Mouse (Mus musculus): Measurements from ENCODE around the gene Pp2d1. TPM values are rescaled to one million over a fixed set of nuclear protein-coding genes. Genes with fewer than 3 reads are reported as not detected.

Gene Pp2d1
- polyA plus RNA-seq, 1 experiment, result not detected

- peaks cover 5% of the 10 kb centered on the region for H3K9me3 ChIP-seq (ENCODE audit: control insufficient read depth, low read length)
- H3K4me3 ChIP-seq (replicated peaks), result no peak overlapping the region
- TF ChIP-seq GATA1 (IDR thresholded peaks at IDR 0.05; ENCODE audit: low read length) (no peak), TAL1 (IDR thresholded peaks at IDR 0.05; ENCODE audit: low read length) (no peak)
- peaks cover 36% of the 10 kb centered on the region for H3K4me1 ChIP-seq (ENCODE audit: control insufficient read depth)
- no peaks in the 10 kb centered on the region; the same call in 1 of the 2 replicates for H3K36me3 ChIP-seq (ENCODE audit: control insufficient read depth)
- H3K27me3 ChIP-seq (ENCODE audit: control insufficient read depth), result no peaks in the 10 kb centered on the region
Measured at GRCm38 (mm10) chr17:53554088-53554487, 14.8 kb upstream of the Pp2d1 start.

DNA sequence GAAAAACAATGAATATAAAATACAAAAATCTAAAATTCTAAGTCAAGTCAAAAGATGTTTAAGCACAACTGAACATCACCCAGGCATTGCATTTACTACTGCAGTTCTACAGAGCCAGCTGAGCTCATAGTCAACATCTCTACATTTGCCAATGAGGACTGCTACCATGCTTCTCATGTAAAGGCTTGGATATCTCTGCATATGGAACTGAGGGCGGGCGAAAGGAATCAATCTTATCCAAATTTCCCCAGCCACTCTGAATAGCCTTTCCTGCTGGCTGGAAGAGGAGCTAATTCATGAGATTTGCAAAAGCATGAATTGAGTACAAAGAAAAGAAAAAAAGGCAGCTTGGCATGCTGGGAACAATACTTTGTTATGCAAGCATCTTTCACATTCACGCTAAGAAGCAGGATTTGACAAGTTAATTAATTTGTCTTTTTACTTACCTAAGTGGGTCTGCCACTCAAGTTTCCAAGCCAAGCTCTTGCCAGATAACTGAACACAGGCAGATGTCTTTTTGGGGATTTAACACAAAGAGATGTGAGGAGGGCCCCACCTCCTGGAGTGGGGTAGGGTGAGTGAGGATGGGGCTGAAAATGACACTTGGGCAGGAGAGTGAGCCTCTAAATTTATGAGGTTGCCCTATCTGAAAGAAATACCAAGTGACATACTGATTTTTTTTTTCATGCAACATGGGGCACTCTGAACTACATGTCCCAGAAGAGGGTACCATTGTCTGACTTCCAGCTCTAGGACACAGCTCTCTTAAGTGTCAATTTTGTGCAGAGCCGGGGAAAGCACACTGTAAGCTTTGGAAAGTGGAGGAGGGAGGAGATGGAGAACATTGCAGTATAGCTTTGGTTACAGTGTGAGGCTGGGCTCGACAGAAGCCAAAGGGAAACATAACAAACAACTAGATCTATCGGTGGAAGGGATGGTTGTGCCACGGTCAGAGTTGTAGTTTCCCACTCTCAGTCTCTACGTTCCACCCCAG, 12.4 kb upstream of the Pp2d1 start:
- H3K4me1 ChIP-seq (ENCODE audit: control insufficient read depth), result peaks cover 27% of the 10 kb centered on the region
- no peak for TF ChIP-seq TAL1 (IDR thresholded peaks at IDR 0.05; ENCODE audit: low read length)
- no peak for TF ChIP-seq GATA1 (IDR thresholded peaks at IDR 0.05; ENCODE audit: low read length)

DNA sequence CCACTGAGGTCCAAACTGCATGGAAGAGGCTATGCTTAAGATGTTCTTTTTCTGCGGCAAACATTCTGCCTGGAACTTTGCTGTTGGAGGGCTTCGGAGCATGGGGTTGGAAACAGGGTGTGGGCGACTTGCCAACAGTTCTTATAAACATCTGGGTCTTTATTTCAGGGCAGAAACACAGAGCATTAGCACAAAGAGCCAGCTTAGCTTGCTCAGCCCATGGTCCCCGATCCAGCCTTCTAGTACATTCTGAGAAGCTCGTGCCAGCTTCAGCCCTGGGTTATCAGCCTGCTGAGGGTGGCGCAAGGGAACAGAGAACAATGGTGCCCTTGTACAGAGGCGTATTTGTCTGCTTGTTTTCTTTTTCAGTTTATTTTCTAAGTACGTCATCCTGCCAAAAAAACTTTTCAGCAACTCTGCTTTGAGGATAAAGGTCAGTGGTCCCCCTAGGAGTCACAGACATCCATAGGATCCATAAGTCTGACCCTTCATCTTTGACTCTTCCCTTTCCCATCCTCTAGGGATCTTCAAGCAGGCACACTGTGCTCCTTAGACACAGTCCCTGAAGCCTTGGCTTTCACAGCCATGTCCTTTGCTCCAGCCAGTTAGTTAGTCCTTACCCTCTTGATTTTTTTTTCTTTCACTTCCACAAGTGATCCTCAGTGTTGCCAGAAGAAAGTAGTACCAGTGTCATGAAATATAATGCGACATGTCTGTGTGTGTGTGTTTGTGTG, 4.5 kb upstream of the Pp2d1 start:
- Histone ChIP-seq H3K4me1 (ENCODE audit: control insufficient read depth) (no peaks in the 10 kb centered on the region), H3K36me3 (ENCODE audit: control insufficient read depth) (no peaks in the 10 kb centered on the region), H3K27me3 (ENCODE audit: control insufficient read depth) (no peaks in the 10 kb centered on the region), H3K4me3 (replicated peaks) (no peak overlapping the region), H3K9me3 (ENCODE audit: control insufficient read depth, low read length) (no peaks in the 10 kb centered on the region)
- TF ChIP-seq GATA1 (IDR thresholded peaks at IDR 0.05; ENCODE audit: low read length) (no peak), TAL1 (IDR thresholded peaks at IDR 0.05; ENCODE audit: low read length) (no peak)

More for the DNA sequence above, 12.4 kb upstream of the Pp2d1 start:
- no peak overlapping the region for H3K4me3 ChIP-seq (replicated peaks)
- H3K36me3 ChIP-seq (ENCODE audit: control insufficient read depth), result no peaks in the 10 kb centered on the region; the same call in 1 of the 2 replicates
- no peaks in the 10 kb centered on the region for H3K27me3 ChIP-seq (ENCODE audit: control insufficient read depth)
- H3K9me3 ChIP-seq (ENCODE audit: control insufficient read depth, low read length), result peaks cover 5% of the 10 kb centered on the region

DNA sequence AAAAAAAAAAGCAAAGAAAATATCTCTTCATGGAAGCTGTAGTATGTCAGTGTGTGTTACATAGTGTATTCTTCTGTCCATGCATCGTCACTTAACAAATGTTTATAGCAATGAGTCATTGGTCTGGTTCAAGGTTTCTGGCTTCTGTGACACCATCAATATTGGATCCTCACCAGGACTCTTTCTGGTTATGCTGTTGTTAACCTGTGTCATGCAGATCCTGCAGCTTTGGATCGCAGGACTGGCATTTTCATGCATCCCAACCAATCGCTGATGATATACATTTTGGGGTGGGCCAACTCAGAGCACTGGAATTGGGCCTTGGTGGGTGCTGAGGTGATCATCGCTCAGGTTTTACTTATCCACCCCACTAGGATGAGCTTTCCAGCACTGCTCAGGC, 3.3 kb upstream of the Pp2d1 start:
- no peak for TF ChIP-seq GATA1 (IDR thresholded peaks at IDR 0.05; ENCODE audit: low read length)
- no peak for TF ChIP-seq TAL1 (IDR thresholded peaks at IDR 0.05; ENCODE audit: low read length)
- H3K27me3 ChIP-seq (ENCODE audit: control insufficient read depth), result no peaks in the 10 kb centered on the region
- H3K9me3 ChIP-seq (ENCODE audit: control insufficient read depth, low read length), result no peaks in the 10 kb centered on the region
- no peaks in the 10 kb centered on the region for H3K36me3 ChIP-seq (ENCODE audit: control insufficient read depth)
- H3K4me3 ChIP-seq (replicated peaks), result no peak overlapping the region
- H3K4me1 ChIP-seq (ENCODE audit: control insufficient read depth), result no peaks in the 10 kb centered on the region

DNA sequence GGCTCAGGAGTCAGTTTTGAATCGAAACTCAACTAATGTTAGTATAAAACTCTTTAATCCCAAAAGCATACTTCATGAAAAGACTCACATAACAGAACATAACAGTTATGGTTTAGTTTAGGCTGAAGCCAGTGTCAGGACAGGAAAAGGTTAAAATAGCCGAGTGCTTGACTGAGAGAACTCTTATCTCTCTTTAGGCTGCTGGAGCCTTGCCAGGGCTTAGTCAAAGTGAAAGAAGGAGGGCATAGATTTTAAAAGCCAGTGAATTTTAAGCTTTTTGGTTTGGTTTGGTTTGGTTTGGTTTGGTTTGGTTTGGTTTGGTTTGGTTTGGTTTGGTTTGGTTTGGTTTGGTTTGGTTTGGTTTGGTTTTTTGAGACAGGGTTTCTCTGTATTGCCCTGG, 6.8 kb downstream of the Pp2d1 start:
- H3K9me3 ChIP-seq (ENCODE audit: control insufficient read depth, low read length), result no peaks in the 10 kb centered on the region
- H3K4me3 ChIP-seq (replicated peaks), result no peak overlapping the region
- H3K4me1 ChIP-seq (ENCODE audit: control insufficient read depth), result no peaks in the 10 kb centered on the region
- H3K27me3 ChIP-seq (ENCODE audit: control insufficient read depth), result no peaks in the 10 kb centered on the region
- no peaks in the 10 kb centered on the region for H3K36me3 ChIP-seq (ENCODE audit: control insufficient read depth)
- TF ChIP-seq GATA1 (IDR thresholded peaks at IDR 0.05; ENCODE audit: low read length) (no peak), TAL1 (IDR thresholded peaks at IDR 0.05; ENCODE audit: low read length) (no peak)

- H3K4me1 ChIP-seq (ENCODE audit: control insufficient read depth), result no peaks in the 10 kb centered on the region
- no peak for TF ChIP-seq TAL1 (IDR thresholded peaks at IDR 0.05; ENCODE audit: low read length)
- no peak for TF ChIP-seq GATA1 (IDR thresholded peaks at IDR 0.05; ENCODE audit: low read length)
Measured at GRCm38 (mm10) chr17:53531160-53531559, 8.1 kb downstream of the Pp2d1 start.

DNA sequence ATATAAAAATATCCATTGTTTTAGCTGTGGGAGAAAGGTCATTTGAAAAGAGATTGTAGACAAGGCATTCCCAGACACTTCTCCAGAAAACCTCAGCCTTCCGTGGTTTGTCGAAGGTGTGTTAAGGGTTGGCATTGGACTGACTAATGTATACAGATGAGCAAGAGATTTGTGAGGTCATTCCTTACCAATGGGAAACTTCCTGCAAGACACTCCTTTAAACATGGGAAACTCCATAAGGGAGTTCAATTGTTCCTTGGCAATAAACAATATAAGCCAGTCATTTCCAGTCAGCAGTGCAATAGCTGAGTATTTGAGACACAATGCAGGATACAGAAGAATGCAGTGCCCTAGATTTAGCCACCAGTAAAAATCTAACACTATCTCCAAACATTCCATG, 11.2 kb downstream of the Pp2d1 start:
- Histone ChIP-seq H3K27me3 (ENCODE audit: control insufficient read depth) (no peaks in the 10 kb centered on the region), H3K36me3 (ENCODE audit: control insufficient read depth) (no peaks in the 10 kb centered on the region), H3K4me3 (replicated peaks) (no peak overlapping the region), H3K4me1 (ENCODE audit: control insufficient read depth) (no peaks in the 10 kb centered on the region), H3K9me3 (ENCODE audit: control insufficient read depth, low read length) (no peaks in the 10 kb centered on the region)
- TF ChIP-seq TAL1 (IDR thresholded peaks at IDR 0.05; ENCODE audit: low read length), result no peak

More at GRCm38 (mm10) chr17:53531160-53531559, 8.1 kb downstream of the Pp2d1 start:
- Histone ChIP-seq H3K36me3 (ENCODE audit: control insufficient read depth) (no peaks in the 10 kb centered on the region), H3K4me3 (replicated peaks) (no peak overlapping the region), H3K27me3 (ENCODE audit: control insufficient read depth) (no peaks in the 10 kb centered on the region), H3K9me3 (ENCODE audit: control insufficient read depth, low read length) (no peaks in the 10 kb centered on the region)

DNA sequence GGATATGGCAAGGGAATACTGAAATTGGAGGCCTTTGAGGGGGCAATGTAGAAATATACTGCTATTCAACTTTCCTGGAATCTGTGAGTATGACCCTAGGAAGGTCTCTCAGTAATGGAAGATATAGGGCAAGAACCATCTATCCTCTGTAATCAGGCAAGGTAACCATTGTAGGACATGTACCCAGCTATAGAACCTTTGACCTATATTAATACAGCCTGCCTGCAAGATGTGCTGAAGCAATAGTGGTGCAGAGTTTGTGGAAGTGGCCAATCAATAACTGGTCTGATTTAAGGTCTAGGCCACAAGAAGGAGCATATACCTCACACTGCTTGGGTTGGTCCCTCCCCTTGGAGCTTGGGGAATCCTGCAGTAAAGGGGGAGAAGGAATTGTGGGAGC, 18.7 kb downstream of the Pp2d1 start:
- H3K36me3 ChIP-seq (ENCODE audit: control insufficient read depth), result no peaks in the 10 kb centered on the region
- H3K4me1 ChIP-seq (ENCODE audit: control insufficient read depth), result no peaks in the 10 kb centered on the region
- H3K27me3 ChIP-seq (ENCODE audit: control insufficient read depth), result no peaks in the 10 kb centered on the region
- H3K9me3 ChIP-seq (ENCODE audit: control insufficient read depth, low read length), result no peaks in the 10 kb centered on the region
- no peak for TF ChIP-seq GATA1 (IDR thresholded peaks at IDR 0.05; ENCODE audit: low read length)
- TF ChIP-seq TAL1 (IDR thresholded peaks at IDR 0.05; ENCODE audit: low read length), result no peak
- H3K4me3 ChIP-seq (replicated peaks), result no peak overlapping the region

DNA sequence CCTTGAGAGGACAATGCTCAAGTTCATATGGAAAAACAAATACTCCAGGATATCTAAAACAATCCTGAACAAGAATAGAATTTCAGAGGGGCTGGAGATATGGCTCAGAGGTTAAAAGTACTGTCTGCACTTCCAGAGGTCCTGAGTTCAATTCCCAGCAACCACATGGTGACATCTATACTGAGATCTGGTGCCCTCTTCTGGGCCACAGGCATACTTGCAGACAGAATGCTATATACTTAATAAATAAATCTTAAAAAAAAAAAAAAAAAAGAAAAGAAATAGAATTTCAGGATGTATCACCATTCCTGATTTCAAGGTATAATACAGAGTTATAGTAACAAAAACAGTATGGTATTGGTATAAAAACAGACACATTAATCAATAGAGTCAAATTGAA, 19.9 kb downstream of the Pp2d1 start:
- Histone ChIP-seq H3K9me3 (ENCODE audit: control insufficient read depth, low read length) (no peaks in the 10 kb centered on the region), H3K36me3 (ENCODE audit: control insufficient read depth) (peaks cover 3% of the 10 kb centered on the region; the same call in 1 of the 2 replicates), H3K4me1 (ENCODE audit: control insufficient read depth) (no peaks in the 10 kb centered on the region), H3K27me3 (ENCODE audit: control insufficient read depth) (no peaks in the 10 kb centered on the region), H3K4me3 (replicated peaks) (no peak overlapping the region)
- no peak for TF ChIP-seq GATA1 (IDR thresholded peaks at IDR 0.05; ENCODE audit: low read length)
- no peak for TF ChIP-seq TAL1 (IDR thresholded peaks at IDR 0.05; ENCODE audit: low read length)
